Mouse (Mus musculus): ENCODE data around the gene Frmd4b. TPM values are rescaled to one million over a fixed set of nuclear protein-coding genes. Genes with fewer than 3 reads are reported as not detected.

Frmd4b gene
- total and polyA plus RNA-seq, 3 experiments = 0.44 to 2.9 TPM; not detected in 1

GRCm38 (mm10) chr6:97305491-97305890 is 311.9 kb downstream of the Frmd4b start:
- H3K9me3 ChIP-seq (replicated peaks) = peaks cover 24% of the 10 kb centered on the region
- no peaks in the 10 kb centered on the region for H3K36me3 ChIP-seq (replicated peaks)
- H3K4me3 ChIP-seq (ENCODE audit: low read depth, low read length) = no peak overlapping the region

GRCm38 (mm10) chr6:97305010-97305409 is 312.3 kb downstream of the Frmd4b start:
- no peak for ATAC-seq (ENCODE audit: extremely low read depth, insufficient number of reproducible peaks, low FRiP score, poor library complexity, severe bottlenecking)
- Histone ChIP-seq H3K9me3 (replicated peaks) (peaks cover 24% of the 10 kb centered on the region), H3K36me3 (replicated peaks) (no peaks in the 10 kb centered on the region), H3K4me3 (ENCODE audit: low read depth, low read length) (no peak overlapping the region), H3K27me3 (ENCODE audit: insufficient read depth, low read length) (no peaks in the 10 kb centered on the region), H3K4me1 (ENCODE audit: insufficient read depth, low read depth, low read length) (no peaks in the 10 kb centered on the region)
- TF ChIP-seq POLR2AphosphoS5 (IDR thresholded peaks at IDR 0.05; ENCODE audit: insufficient replicate concordance, low read depth, low read length) = no peak
- no peak for TF ChIP-seq GATA2 (IDR thresholded peaks at IDR 0.05; ENCODE audit: borderline replicate concordance, low read depth, low read length)
- no peak for DNase-seq (ENCODE audit: low spot score)

More at GRCm38 (mm10) chr6:97305491-97305890, 311.9 kb downstream of the Frmd4b start:
- TF ChIP-seq TAL1 (conservative IDR thresholded peaks at IDR 0.05; ENCODE audit: low read depth, low read length) (no peak), CTCF (IDR thresholded peaks at IDR 0.05; ENCODE audit: low read depth, low read length) (no peak), POLR2AphosphoS5 (IDR thresholded peaks at IDR 0.05; ENCODE audit: insufficient replicate concordance, low read depth, low read length) (no peak), GATA2 (IDR thresholded peaks at IDR 0.05; ENCODE audit: borderline replicate concordance, low read depth, low read length) (no peak), GATA1 (IDR thresholded peaks at IDR 0.05; ENCODE audit: borderline replicate concordance, low read length) (no peak)
- H3K4me1 ChIP-seq (ENCODE audit: insufficient read depth, low read depth, low read length) = no peaks in the 10 kb centered on the region
- no peaks in the 10 kb centered on the region for H3K27me3 ChIP-seq (ENCODE audit: insufficient read depth, low read length)
- ATAC-seq (ENCODE audit: extremely low read depth, insufficient number of reproducible peaks, low FRiP score, poor library complexity, severe bottlenecking) (no peak), DNase-seq (ENCODE audit: low spot score) (no peak)

- ATAC-seq (ENCODE audit: extremely low read depth, insufficient number of reproducible peaks, low FRiP score, poor library complexity, severe bottlenecking) (no peak), DNase-seq (ENCODE audit: low spot score) (no peak)
- no peaks in the 10 kb centered on the region for H3K36me3 ChIP-seq (replicated peaks)
- no peaks in the 10 kb centered on the region for H3K4me1 ChIP-seq (ENCODE audit: insufficient read depth, low read depth, low read length)
- no peaks in the 10 kb centered on the region for H3K27me3 ChIP-seq (ENCODE audit: insufficient read depth, low read length)
- TF ChIP-seq GATA2 (IDR thresholded peaks at IDR 0.05; ENCODE audit: borderline replicate concordance, low read depth, low read length) (no peak), TAL1 (conservative IDR thresholded peaks at IDR 0.05; ENCODE audit: low read depth, low read length) (no peak), CTCF (IDR thresholded peaks at IDR 0.05; ENCODE audit: low read depth, low read length) (no peak), GATA1 (IDR thresholded peaks at IDR 0.05; ENCODE audit: borderline replicate concordance, low read length) (no peak), POLR2AphosphoS5 (IDR thresholded peaks at IDR 0.05; ENCODE audit: insufficient replicate concordance, low read depth, low read length) (no peak)
- peaks cover 18% of the 10 kb centered on the region for H3K9me3 ChIP-seq (replicated peaks)
- H3K4me3 ChIP-seq (ENCODE audit: low read depth, low read length) = no peak overlapping the region
Observed at GRCm38 (mm10) chr6:97303277-97304109, 313.8 kb downstream of the Frmd4b start.

GRCm38 (mm10) chr6:97302303-97302702 is 315.0 kb downstream of the Frmd4b start:
- Histone ChIP-seq H3K36me3 (replicated peaks) (no peaks in the 10 kb centered on the region), H3K4me3 (ENCODE audit: low read depth, low read length) (no peak overlapping the region), H3K9me3 (replicated peaks) (peaks cover 20% of the 10 kb centered on the region), H3K27me3 (ENCODE audit: insufficient read depth, low read length) (no peaks in the 10 kb centered on the region), H3K4me1 (ENCODE audit: insufficient read depth, low read depth, low read length) (no peaks in the 10 kb centered on the region)
- no peak for TF ChIP-seq GATA2 (IDR thresholded peaks at IDR 0.05; ENCODE audit: borderline replicate concordance, low read depth, low read length)
- TF ChIP-seq POLR2AphosphoS5 (IDR thresholded peaks at IDR 0.05; ENCODE audit: insufficient replicate concordance, low read depth, low read length) = no peak
- no peak for TF ChIP-seq CTCF (IDR thresholded peaks at IDR 0.05; ENCODE audit: low read depth, low read length)
- no peak for TF ChIP-seq GATA1 (IDR thresholded peaks at IDR 0.05; ENCODE audit: borderline replicate concordance, low read length)
- TF ChIP-seq TAL1 (conservative IDR thresholded peaks at IDR 0.05; ENCODE audit: low read depth, low read length) = no peak
- no peak for DNase-seq (ENCODE audit: low spot score)
- no peak for ATAC-seq (ENCODE audit: extremely low read depth, insufficient number of reproducible peaks, low FRiP score, poor library complexity, severe bottlenecking)

GRCm38 (mm10) chr6:97300659-97301058 is 316.7 kb downstream of the Frmd4b start:
- Histone ChIP-seq H3K4me1 (ENCODE audit: insufficient read depth, low read depth, low read length) (no peaks in the 10 kb centered on the region), H3K36me3 (replicated peaks) (no peaks in the 10 kb centered on the region), H3K4me3 (ENCODE audit: low read depth, low read length) (no peak overlapping the region), H3K9me3 (replicated peaks) (peaks cover 23% of the 10 kb centered on the region), H3K27me3 (ENCODE audit: insufficient read depth, low read length) (no peaks in the 10 kb centered on the region)
- no peak for DNase-seq (ENCODE audit: low spot score)
- no peak for ATAC-seq (ENCODE audit: extremely low read depth, insufficient number of reproducible peaks, low FRiP score, poor library complexity, severe bottlenecking)
- TF ChIP-seq GATA2 (IDR thresholded peaks at IDR 0.05; ENCODE audit: borderline replicate concordance, low read depth, low read length) (no peak), GATA1 (IDR thresholded peaks at IDR 0.05; ENCODE audit: borderline replicate concordance, low read length) (no peak), POLR2AphosphoS5 (IDR thresholded peaks at IDR 0.05; ENCODE audit: insufficient replicate concordance, low read depth, low read length) (no peak), TAL1 (conservative IDR thresholded peaks at IDR 0.05; ENCODE audit: low read depth, low read length) (no peak), CTCF (IDR thresholded peaks at IDR 0.05; ENCODE audit: low read depth, low read length) (no peak)

- H3K36me3 ChIP-seq (replicated peaks) = no peaks in the 10 kb centered on the region
- no peaks in the 10 kb centered on the region for H3K4me1 ChIP-seq (ENCODE audit: insufficient read depth, low read depth, low read length)
- no peak for DNase-seq (ENCODE audit: low spot score)
- no peak overlapping the region for H3K4me3 ChIP-seq (ENCODE audit: low read depth, low read length)
- no peak for ATAC-seq (ENCODE audit: extremely low read depth, insufficient number of reproducible peaks, low FRiP score, poor library complexity, severe bottlenecking)
- H3K9me3 ChIP-seq (replicated peaks) = peaks cover 27% of the 10 kb centered on the region
- TF ChIP-seq CTCF (IDR thresholded peaks at IDR 0.05; ENCODE audit: low read depth, low read length) = no peak
- no peak for TF ChIP-seq POLR2AphosphoS5 (IDR thresholded peaks at IDR 0.05; ENCODE audit: insufficient replicate concordance, low read depth, low read length)
- no peak for TF ChIP-seq TAL1 (conservative IDR thresholded peaks at IDR 0.05; ENCODE audit: low read depth, low read length)
- no peak for TF ChIP-seq GATA2 (IDR thresholded peaks at IDR 0.05; ENCODE audit: borderline replicate concordance, low read depth, low read length)
- no peak for TF ChIP-seq GATA1 (IDR thresholded peaks at IDR 0.05; ENCODE audit: borderline replicate concordance, low read length)
- H3K27me3 ChIP-seq (ENCODE audit: insufficient read depth, low read length) = no peaks in the 10 kb centered on the region
Observed at GRCm38 (mm10) chr6:97300180-97300579, 317.2 kb downstream of the Frmd4b start.
